Mouse (Mus musculus): ENCODE data around the gene Cenpx.

DNA sequence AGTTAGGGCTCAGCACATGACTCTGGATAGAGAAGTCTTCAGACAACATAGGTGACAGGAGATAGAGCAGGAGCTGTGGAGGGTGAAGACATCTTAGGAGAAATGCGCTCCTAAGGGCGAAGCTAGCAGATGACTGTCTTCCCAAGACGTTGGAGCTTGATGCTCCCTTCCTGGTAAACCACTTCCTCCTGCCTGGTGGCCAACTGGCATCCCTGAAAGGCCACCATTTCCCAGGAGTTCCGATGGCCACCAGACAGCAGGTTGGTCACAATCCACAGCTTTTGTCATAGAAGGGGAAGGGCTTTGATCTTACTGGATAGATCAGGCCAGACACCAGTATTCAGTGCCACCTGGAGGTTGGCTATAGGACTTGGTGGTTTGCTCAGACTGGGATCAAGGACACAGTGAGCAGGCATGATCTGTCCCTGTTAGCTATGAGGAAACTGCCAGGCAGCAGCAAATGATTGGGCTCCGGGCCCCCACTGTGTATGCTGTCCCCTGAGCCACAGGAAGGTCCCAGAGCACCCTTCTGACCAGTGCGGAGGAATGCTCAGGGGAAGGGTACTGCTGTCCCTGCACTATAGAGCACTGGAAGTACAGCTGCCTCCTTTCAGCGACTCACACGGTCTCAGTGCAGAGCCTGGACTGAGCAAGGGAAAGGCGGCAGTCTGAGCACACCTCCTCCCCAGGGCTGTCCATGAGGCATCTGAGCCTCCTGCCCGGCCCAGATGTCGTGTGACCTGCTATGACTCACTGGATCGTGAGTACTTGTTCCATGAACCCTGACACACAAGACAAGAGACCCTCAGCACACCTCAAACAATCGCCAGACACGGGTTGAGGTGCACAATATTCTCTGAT lies 48.5 kb upstream of the Cenpx start:
- TF ChIP-seq GATA1 (IDR thresholded peaks at IDR 0.05; ENCODE audit: borderline replicate concordance, low read length) (no peak), FLI1 (IDR thresholded peaks at IDR 0.05; ENCODE audit: low read length) (no peak)

Measured in megakaryocyte, embryonic 14.5 days (primary cell).